Mouse (Mus musculus): ENCODE measurements around the gene Pllp. TPM values are rescaled to one million over a fixed set of nuclear protein-coding genes. Genes with fewer than 3 reads are reported as not detected.

The Pllp gene
- polyA plus RNA-seq, 1 experiment from 2014 or later, result not detected

DNA sequence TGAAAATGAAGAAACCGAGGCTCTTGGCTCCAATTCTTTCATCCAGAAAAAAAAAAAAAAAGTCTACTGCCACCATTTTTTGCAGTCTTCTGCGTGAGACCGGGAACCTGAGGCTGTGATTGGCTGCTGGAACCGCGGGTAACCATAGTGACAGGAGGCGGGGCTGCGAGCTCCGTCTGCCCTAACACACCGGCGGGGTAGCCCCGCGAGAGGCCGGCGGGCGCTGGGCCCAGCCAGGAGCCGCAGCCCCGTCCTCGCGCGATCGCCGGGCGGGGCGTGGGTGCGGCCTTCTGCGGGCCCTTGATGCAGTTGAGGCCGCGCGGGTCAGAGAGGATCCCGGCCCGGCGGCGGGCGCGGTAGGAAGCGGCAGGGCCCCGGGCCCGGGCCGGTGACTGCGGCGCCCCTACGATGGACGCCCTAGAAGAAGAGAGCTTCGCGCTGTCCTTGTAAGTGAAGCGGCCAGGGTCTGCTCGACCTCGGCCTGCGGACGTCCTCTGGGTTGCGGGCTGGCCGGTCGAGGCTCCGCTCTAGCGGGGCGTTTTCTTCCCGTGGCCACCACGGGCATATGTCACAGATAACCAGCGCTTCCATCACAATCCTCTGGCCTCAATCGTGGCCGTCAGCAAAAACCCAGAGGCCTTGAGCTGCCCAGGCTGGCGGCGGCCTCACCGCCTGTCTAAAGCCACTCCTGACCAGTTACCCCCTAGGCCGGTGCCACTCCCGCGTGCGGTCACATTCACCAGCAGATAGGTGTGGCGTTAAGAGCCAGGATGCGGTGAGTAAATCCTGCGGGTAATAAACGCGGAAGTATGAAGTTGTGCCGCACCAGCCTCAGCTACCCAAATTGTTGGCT is 29.4 kb downstream of the Pllp start, which contains the start of gene Arl2bp:
Arl2bp (plus strand) TSS at position 145 of the 853 bp plus-strand sequence.
- WGBS, result under 1% methylated on average over 72 of the region's 74 CpGs
- H3K27me3 ChIP-seq (ENCODE audit: control insufficient read depth, insufficient read depth, low read length), result no peaks in the 10 kb centered on the region
- ATAC-seq (ENCODE audit: insufficient number of reproducible peaks, insufficient read depth, low FRiP score, low read depth), result peak; percentile 99
- peak within 1 kb of the TSS; percentile 78 to 86 for H3K27ac ChIP-seq (replicated peaks in 1 of 2; ENCODE audit: control insufficient read depth in 1 of 2, insufficient read depth in 1 of 2, low read depth in 2 of 2, low read length in 2 of 2)
- H3K36me3 ChIP-seq (ENCODE audit: control insufficient read depth, insufficient read depth, low read length), result peaks cover 33% of the 10 kb centered on the region
- H3K9me3 ChIP-seq (ENCODE audit: control insufficient read depth, low read length), result no peaks in the 10 kb centered on the region
- peaks cover 2 to 9% of the 10 kb centered on the region in 2 experiments; a peak in 3 of 4 replicates for H3K4me1 ChIP-seq (ENCODE audit: control insufficient read depth in 2 of 2, insufficient read depth in 2 of 2, low read length in 2 of 2)
- H3K4me2 ChIP-seq (ENCODE audit: low read length), result peak within 1 kb of the TSS; percentile 75
- peak within 1 kb of the TSS; percentile 72 to 98 for H3K4me3 ChIP-seq (ENCODE audit: control insufficient read depth in 1 of 2, insufficient read depth in 1 of 2, low read depth in 1 of 2, low read length in 2 of 2)
- peak within 1 kb of the TSS; percentile 95 for H3K9ac ChIP-seq (ENCODE audit: low read length)

DNA sequence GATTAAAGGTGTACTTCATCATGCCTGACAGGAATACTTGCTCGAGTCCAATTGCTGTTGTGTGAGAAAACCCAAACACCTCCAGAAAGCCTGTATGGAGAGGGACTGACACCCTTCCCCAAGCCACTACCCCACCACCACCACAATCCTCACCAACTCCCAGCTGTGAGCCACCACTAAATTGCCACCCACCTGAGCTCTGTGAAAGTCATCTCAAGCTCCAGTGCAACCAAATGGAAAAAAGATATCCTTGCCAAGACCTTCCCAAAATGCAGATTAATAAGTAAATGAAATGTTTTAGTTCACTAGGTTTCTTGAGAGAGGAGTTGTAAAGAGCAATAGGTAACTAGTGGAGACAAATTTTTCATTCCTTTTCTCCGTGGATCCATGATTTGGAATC is 31.4 kb downstream of the Pllp start:
- H3K9me3 ChIP-seq (ENCODE audit: control insufficient read depth, low read length), result no peaks in the 10 kb centered on the region
- H3K4me3 ChIP-seq (ENCODE audit: control insufficient read depth in 1 of 2, insufficient read depth in 1 of 2, low read depth in 1 of 2, low read length in 2 of 2), result no peak overlapping the region
- no peak for ATAC-seq (ENCODE audit: insufficient number of reproducible peaks, insufficient read depth, low FRiP score, low read depth)
- H3K27ac ChIP-seq (replicated peaks in 1 of 2; ENCODE audit: control insufficient read depth in 1 of 2, insufficient read depth in 1 of 2, low read depth in 2 of 2, low read length in 2 of 2), result no peak overlapping the region
- H3K4me2 ChIP-seq (ENCODE audit: low read length), result no peak overlapping the region
- H3K36me3 ChIP-seq (ENCODE audit: control insufficient read depth, insufficient read depth, low read length), result peaks cover 25% of the 10 kb centered on the region
- H3K9ac ChIP-seq (ENCODE audit: low read length), result no peak overlapping the region
- H3K27me3 ChIP-seq (ENCODE audit: control insufficient read depth, insufficient read depth, low read length), result no peaks in the 10 kb centered on the region
- WGBS, result 77% methylated on average over 2 of the region's 2 CpGs
- peaks cover 2 to 9% of the 10 kb centered on the region in 2 experiments; a peak in 3 of 4 replicates for H3K4me1 ChIP-seq (ENCODE audit: control insufficient read depth in 2 of 2, insufficient read depth in 2 of 2, low read length in 2 of 2)

DNA sequence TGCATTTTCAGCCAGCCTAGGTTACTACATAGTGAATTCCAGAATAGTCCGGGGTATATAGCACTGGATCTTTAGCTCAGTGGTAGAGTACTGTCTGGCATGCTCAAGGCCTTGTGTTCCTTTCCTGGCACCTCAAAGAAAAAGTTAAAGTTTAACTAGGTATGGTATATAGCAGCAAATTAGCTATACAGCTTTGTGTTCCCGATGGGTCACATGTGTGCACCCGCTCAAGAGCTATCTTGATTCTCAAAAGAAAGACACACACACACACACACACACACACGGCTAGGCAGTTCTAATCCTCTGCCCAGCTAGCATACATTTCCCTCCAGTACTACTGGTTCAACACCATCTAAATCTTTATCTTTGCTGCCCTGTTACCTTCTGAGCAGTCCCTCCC is 35.7 kb downstream of the Pllp start:
- 90% methylated on average over 4 of the region's 4 CpGs for WGBS
- H3K4me1 ChIP-seq (ENCODE audit: control insufficient read depth in 2 of 2, insufficient read depth in 2 of 2, low read length in 2 of 2), result no peaks in the 10 kb centered on the region
- no peak for ATAC-seq (ENCODE audit: insufficient number of reproducible peaks, insufficient read depth, low FRiP score, low read depth)

DNA sequence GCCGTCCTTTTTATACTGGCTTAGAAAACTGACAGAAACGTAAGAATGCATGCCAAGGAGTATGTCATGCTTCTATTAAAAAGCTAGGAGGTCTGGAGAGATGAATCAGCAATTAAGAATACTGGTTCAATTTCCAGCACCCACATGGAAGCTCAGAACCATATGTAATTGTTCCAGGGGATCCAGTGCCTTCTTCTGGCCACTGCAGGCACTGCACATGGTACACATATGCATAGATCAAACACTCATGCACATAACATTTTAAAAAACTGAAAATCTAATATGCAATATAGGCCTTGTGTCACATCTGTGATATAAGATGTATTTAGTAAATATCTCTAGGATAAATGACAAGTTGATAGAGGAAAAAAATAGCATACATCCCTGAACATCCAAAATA is 38.0 kb downstream of the Pllp start:
- WGBS, result 96% methylated on average over 2 of the region's 2 CpGs
- no peak overlapping the region for H3K27ac ChIP-seq (replicated peaks in 1 of 2; ENCODE audit: control insufficient read depth in 1 of 2, insufficient read depth in 1 of 2, low read depth in 2 of 2, low read length in 2 of 2)

More for the DNA sequence above, 35.7 kb downstream of the Pllp start:
- Histone ChIP-seq H3K4me2 (ENCODE audit: low read length) (no peak overlapping the region), H3K27ac (replicated peaks in 1 of 2; ENCODE audit: control insufficient read depth in 1 of 2, insufficient read depth in 1 of 2, low read depth in 2 of 2, low read length in 2 of 2) (no peak overlapping the region), H3K36me3 (ENCODE audit: control insufficient read depth, insufficient read depth, low read length) (peaks cover 46% of the 10 kb centered on the region), H3K9ac (ENCODE audit: low read length) (no peak overlapping the region), H3K9me3 (ENCODE audit: control insufficient read depth, low read length) (no peaks in the 10 kb centered on the region), H3K4me3 (ENCODE audit: control insufficient read depth in 1 of 2, insufficient read depth in 1 of 2, low read depth in 1 of 2, low read length in 2 of 2) (no peak overlapping the region), H3K27me3 (ENCODE audit: control insufficient read depth, insufficient read depth, low read length) (no peaks in the 10 kb centered on the region)

DNA sequence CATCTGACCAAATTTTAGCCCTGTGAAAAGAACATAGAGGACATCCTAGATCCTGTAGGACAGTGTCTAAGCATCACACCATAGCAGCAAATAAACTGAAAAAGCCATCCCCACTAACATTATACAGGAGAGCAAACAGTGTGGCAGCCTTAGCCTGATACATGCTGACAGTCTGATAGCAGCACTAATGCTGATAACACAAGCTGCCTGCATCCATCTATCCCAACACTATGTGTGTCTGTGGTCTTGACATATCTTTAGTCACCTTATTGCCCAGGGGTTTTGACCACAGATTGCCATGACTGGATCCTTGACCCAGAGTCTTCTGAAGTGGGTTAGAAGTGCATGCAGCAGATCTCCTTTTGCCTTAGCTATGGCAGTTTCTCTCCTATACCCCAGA is 41.1 kb downstream of the Pllp start:
- no peak overlapping the region for H3K27ac ChIP-seq (replicated peaks in 1 of 2; ENCODE audit: control insufficient read depth in 1 of 2, insufficient read depth in 1 of 2, low read depth in 2 of 2, low read length in 2 of 2)
- no peak overlapping the region for H3K9ac ChIP-seq (ENCODE audit: low read length)
- no peaks in the 10 kb centered on the region for H3K9me3 ChIP-seq (ENCODE audit: control insufficient read depth, low read length)
- no peak overlapping the region for H3K4me3 ChIP-seq (ENCODE audit: control insufficient read depth in 1 of 2, insufficient read depth in 1 of 2, low read depth in 1 of 2, low read length in 2 of 2)
- H3K36me3 ChIP-seq (ENCODE audit: control insufficient read depth, insufficient read depth, low read length), result peaks cover 86% of the 10 kb centered on the region
- H3K4me2 ChIP-seq (ENCODE audit: low read length), result no peak overlapping the region
- ATAC-seq (ENCODE audit: insufficient number of reproducible peaks, insufficient read depth, low FRiP score, low read depth), result no peak
- H3K4me1 ChIP-seq (ENCODE audit: control insufficient read depth in 2 of 2, insufficient read depth in 2 of 2, low read length in 2 of 2), result no peaks in the 10 kb centered on the region
- no peaks in the 10 kb centered on the region for H3K27me3 ChIP-seq (ENCODE audit: control insufficient read depth, insufficient read depth, low read length)

More for the DNA sequence above, 38.0 kb downstream of the Pllp start:
- no peak for ATAC-seq (ENCODE audit: insufficient number of reproducible peaks, insufficient read depth, low FRiP score, low read depth)
- H3K36me3 ChIP-seq (ENCODE audit: control insufficient read depth, insufficient read depth, low read length), result peaks cover 68% of the 10 kb centered on the region
- no peak overlapping the region for H3K4me3 ChIP-seq (ENCODE audit: control insufficient read depth in 1 of 2, insufficient read depth in 1 of 2, low read depth in 1 of 2, low read length in 2 of 2)
- H3K27me3 ChIP-seq (ENCODE audit: control insufficient read depth, insufficient read depth, low read length), result no peaks in the 10 kb centered on the region
- no peaks in the 10 kb centered on the region for H3K9me3 ChIP-seq (ENCODE audit: control insufficient read depth, low read length)
- H3K4me1 ChIP-seq (ENCODE audit: control insufficient read depth in 2 of 2, insufficient read depth in 2 of 2, low read length in 2 of 2), result no peaks in the 10 kb centered on the region
- H3K9ac ChIP-seq (ENCODE audit: low read length), result no peak overlapping the region
- H3K4me2 ChIP-seq (ENCODE audit: low read length), result no peak overlapping the region

DNA sequence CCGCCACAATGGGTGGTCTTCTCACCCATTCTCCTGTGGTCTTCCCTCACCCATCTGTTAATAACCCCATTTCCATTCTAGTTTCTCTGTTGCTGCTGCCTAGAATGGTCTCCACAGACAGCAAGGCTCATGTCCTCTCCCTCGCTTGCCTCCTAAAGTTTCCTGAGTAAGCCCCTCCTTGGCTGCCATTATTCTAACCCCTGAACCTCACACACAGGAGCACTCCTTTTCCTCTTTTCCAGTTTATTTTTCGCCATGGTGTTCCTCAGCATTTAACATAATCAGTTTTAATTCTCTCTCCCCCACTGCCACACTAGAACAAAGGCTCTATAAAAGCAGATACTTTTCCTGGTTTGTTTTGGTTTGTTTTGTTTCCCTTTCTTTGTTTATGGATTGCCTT is 43.1 kb downstream of the Pllp start:
- H3K27me3 ChIP-seq (ENCODE audit: control insufficient read depth, insufficient read depth, low read length), result no peaks in the 10 kb centered on the region
- no peak overlapping the region for H3K27ac ChIP-seq (replicated peaks in 1 of 2; ENCODE audit: control insufficient read depth in 1 of 2, insufficient read depth in 1 of 2, low read depth in 2 of 2, low read length in 2 of 2)
- ATAC-seq (ENCODE audit: insufficient number of reproducible peaks, insufficient read depth, low FRiP score, low read depth), result no peak
- WGBS, result 90% methylated on average over 3 of the region's 3 CpGs
- H3K9ac ChIP-seq (ENCODE audit: low read length), result no peak overlapping the region
- no peak overlapping the region for H3K4me2 ChIP-seq (ENCODE audit: low read length)
- H3K9me3 ChIP-seq (ENCODE audit: control insufficient read depth, low read length), result no peaks in the 10 kb centered on the region
- no peaks in the 10 kb centered on the region for H3K4me1 ChIP-seq (ENCODE audit: control insufficient read depth in 2 of 2, insufficient read depth in 2 of 2, low read length in 2 of 2)
- peaks cover 85% of the 10 kb centered on the region for H3K36me3 ChIP-seq (ENCODE audit: control insufficient read depth, insufficient read depth, low read length)
- no peak overlapping the region for H3K4me3 ChIP-seq (ENCODE audit: control insufficient read depth in 1 of 2, insufficient read depth in 1 of 2, low read depth in 1 of 2, low read length in 2 of 2)

DNA sequence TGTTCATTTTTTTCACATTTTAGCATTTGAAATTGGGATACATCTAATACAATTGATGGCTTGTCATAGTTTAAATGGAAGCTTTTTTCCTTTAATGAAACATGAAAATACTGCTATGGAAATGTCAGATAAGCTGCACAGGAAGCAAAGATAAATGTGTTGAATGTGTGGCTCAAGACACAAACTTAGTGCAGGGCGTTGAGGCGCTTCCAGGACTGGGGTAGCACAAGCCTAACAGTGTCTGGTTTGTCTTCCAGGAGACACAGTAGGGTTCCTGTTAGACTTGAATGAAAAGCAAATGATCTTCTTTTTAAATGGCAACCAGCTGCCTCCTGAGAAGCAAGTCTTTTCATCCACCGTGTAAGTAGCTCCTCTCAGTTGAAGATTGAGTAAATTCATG is 46.6 kb downstream of the Pllp start:
- Histone ChIP-seq H3K4me1 (ENCODE audit: control insufficient read depth in 2 of 2, insufficient read depth in 2 of 2, low read length in 2 of 2) (no peaks in the 10 kb centered on the region), H3K27me3 (ENCODE audit: control insufficient read depth, insufficient read depth, low read length) (no peaks in the 10 kb centered on the region), H3K9ac (ENCODE audit: low read length) (no peak overlapping the region), H3K4me3 (ENCODE audit: control insufficient read depth in 1 of 2, insufficient read depth in 1 of 2, low read depth in 1 of 2, low read length in 2 of 2) (no peak overlapping the region), H3K4me2 (ENCODE audit: low read length) (no peak overlapping the region), H3K27ac (replicated peaks in 1 of 2; ENCODE audit: control insufficient read depth in 1 of 2, insufficient read depth in 1 of 2, low read depth in 2 of 2, low read length in 2 of 2) (no peak overlapping the region), H3K36me3 (ENCODE audit: control insufficient read depth, insufficient read depth, low read length) (peaks cover 84% of the 10 kb centered on the region), H3K9me3 (ENCODE audit: control insufficient read depth, low read length) (no peaks in the 10 kb centered on the region)
- no peak for ATAC-seq (ENCODE audit: insufficient number of reproducible peaks, insufficient read depth, low FRiP score, low read depth)
- 64% methylated on average over 3 of the region's 3 CpGs for WGBS
